Mouse (Mus musculus): ENCODE measurements at regions not wholly inside any gene's neighbourhood (a gene's known extent, or its start where the extent isn't known, plus 50 kb on each side); places are given as distances from the start of the nearest gene placed in this dataset.

- H3K79me2 ChIP-seq (replicated peaks; ENCODE audit: control insufficient read depth, extremely low read depth, insufficient read depth, poor library complexity, severe bottlenecking), result no peaks in the 10 kb centered on the region
- TF ChIP-seq CHD2 (IDR thresholded peaks at IDR 0.05; ENCODE audit: low read length) (no peak), CHD1 (IDR thresholded peaks at IDR 0.05; ENCODE audit: low read depth, low read length) (no peak), ELF1 (IDR thresholded peaks at IDR 0.05; ENCODE audit: low read depth, low read length) (no peak), PAX5 (IDR thresholded peaks at IDR 0.05; ENCODE audit: low read length) (no peak), NELFE (IDR thresholded peaks at IDR 0.05; ENCODE audit: low read depth, low read length) (no peak), MXI1 (IDR thresholded peaks at IDR 0.05; ENCODE audit: low read depth, low read length) (no peak), ETS1 (conservative IDR thresholded peaks at IDR 0.05; ENCODE audit: low read depth, low read length) (no peak), KAT2A (IDR thresholded peaks at IDR 0.05; ENCODE audit: insufficient replicate concordance, low read length) (no peak), SIN3A (IDR thresholded peaks at IDR 0.05; ENCODE audit: low read length) (no peak)
- H3K4me1 ChIP-seq (ENCODE audit: control insufficient read depth in 1 of 2, insufficient read depth in 2 of 2), result peaks cover 12 to 46% of the 10 kb centered on the region in 2 experiments
- H3K36me3 ChIP-seq (replicated peaks in 1 of 2; ENCODE audit: control insufficient read depth in 1 of 2, insufficient read depth in 1 of 2, low read length in 1 of 2), result no peaks in the 10 kb centered on the region
- dilution Hi-C loops (cut with MboI; ENCODE audit: extremely low pct_ligation_motif_present, extremely low pct_unique_long_range_greater_than_20kb, low sequenced_read_pairs) (no loop called here), in situ Hi-C loops (cut with MboI; ENCODE audit: low pct_ligation_motif_present, low pct_unique_long_range_greater_than_20kb, low sequenced_read_pairs) (no loop called here)
- no peaks in the 10 kb centered on the region for H3K9me3 ChIP-seq (replicated peaks; ENCODE audit: low read length)
- H3K4me2 ChIP-seq (ENCODE audit: insufficient read depth, low read depth, poor library complexity, severe bottlenecking), result no peak overlapping the region
- H3K9ac ChIP-seq (ENCODE audit: insufficient read depth, low read depth), result no peak overlapping the region
- no peak for DNase-seq (ENCODE audit: extremely low read depth)
- H3K27me3 ChIP-seq (replicated peaks), result no peaks in the 10 kb centered on the region
- no peak overlapping the region for H3K4me3 ChIP-seq (replicated peaks in 1 of 3; ENCODE audit: low read depth in 2 of 3, low read length in 2 of 3, poor library complexity in 1 of 3)
- no peak overlapping the region for H3K27ac ChIP-seq (ENCODE audit: insufficient read depth, low read depth)
Observed at GRCm38 (mm10) chr11:31754416-31754815, 82.7 kb upstream of the Bod1 start.

DNA sequence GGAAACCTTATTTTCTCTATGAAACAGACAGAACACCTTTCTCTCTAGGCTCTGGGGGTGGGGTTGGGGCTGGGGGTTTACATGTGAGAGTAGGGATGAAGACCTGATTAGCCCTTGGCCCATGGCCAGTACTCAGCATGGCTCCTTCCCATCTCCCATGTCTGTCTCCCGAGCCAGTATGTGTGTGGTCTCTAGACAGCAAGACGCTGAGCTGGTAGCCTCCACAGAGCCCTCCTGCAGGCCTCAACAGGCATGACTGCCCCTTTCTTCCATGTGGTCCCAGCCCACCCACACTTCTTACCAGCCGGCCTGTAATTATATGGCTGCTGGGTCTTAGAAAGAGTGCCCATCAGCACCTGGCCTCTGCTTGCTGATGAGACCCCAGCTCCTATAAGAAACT, 84.2 kb upstream of the Bod1 start:
- H3K27ac ChIP-seq (ENCODE audit: insufficient read depth, low read depth), result no peak overlapping the region
- no peak for DNase-seq (ENCODE audit: extremely low read depth)
- no peak for TF ChIP-seq PAX5 (IDR thresholded peaks at IDR 0.05; ENCODE audit: low read length)
- dilution Hi-C loops (cut with MboI; ENCODE audit: extremely low pct_ligation_motif_present, extremely low pct_unique_long_range_greater_than_20kb, low sequenced_read_pairs) (no loop called here), in situ Hi-C loops (cut with MboI; ENCODE audit: low pct_ligation_motif_present, low pct_unique_long_range_greater_than_20kb, low sequenced_read_pairs) (no loop called here)
- no peak overlapping the region for H3K4me3 ChIP-seq (replicated peaks in 1 of 3; ENCODE audit: low read depth in 2 of 3, low read length in 2 of 3, poor library complexity in 1 of 3)
- no peaks in the 10 kb centered on the region for H3K79me2 ChIP-seq (replicated peaks; ENCODE audit: control insufficient read depth, extremely low read depth, insufficient read depth, poor library complexity, severe bottlenecking)
- H3K36me3 ChIP-seq (replicated peaks in 1 of 2; ENCODE audit: control insufficient read depth in 1 of 2, insufficient read depth in 1 of 2, low read length in 1 of 2), result no peaks in the 10 kb centered on the region
- no peak overlapping the region for H3K4me2 ChIP-seq (ENCODE audit: insufficient read depth, low read depth, poor library complexity, severe bottlenecking)
- peaks cover 23 to 61% of the 10 kb centered on the region in 2 experiments for H3K4me1 ChIP-seq (ENCODE audit: control insufficient read depth in 1 of 2, insufficient read depth in 2 of 2)
- no peaks in the 10 kb centered on the region for H3K9me3 ChIP-seq (replicated peaks; ENCODE audit: low read length)
- no peak overlapping the region for H3K9ac ChIP-seq (ENCODE audit: insufficient read depth, low read depth)
- H3K27me3 ChIP-seq (replicated peaks), result no peaks in the 10 kb centered on the region

GRCm38 (mm10) chr11:31756355-31757145, 84.9 kb upstream of the Bod1 start:
- in situ Hi-C loops (cut with MboI; ENCODE audit: low pct_ligation_motif_present, low pct_unique_long_range_greater_than_20kb, low sequenced_read_pairs), result no loop called here
- dilution Hi-C loops (cut with MboI; ENCODE audit: extremely low pct_ligation_motif_present, extremely low pct_unique_long_range_greater_than_20kb, low sequenced_read_pairs), result no loop called here

More at GRCm38 (mm10) chr11:31756355-31757145, 84.9 kb upstream of the Bod1 start:
- H3K4me3 ChIP-seq (replicated peaks in 1 of 3; ENCODE audit: low read depth in 2 of 3, low read length in 2 of 3, poor library complexity in 1 of 3), result no peak overlapping the region
- no peak overlapping the region for H3K27ac ChIP-seq (ENCODE audit: insufficient read depth, low read depth)
- H3K79me2 ChIP-seq (replicated peaks; ENCODE audit: control insufficient read depth, extremely low read depth, insufficient read depth, poor library complexity, severe bottlenecking), result no peaks in the 10 kb centered on the region
- no peaks in the 10 kb centered on the region for H3K9me3 ChIP-seq (replicated peaks; ENCODE audit: low read length)
- peaks cover 23 to 68% of the 10 kb centered on the region in 2 experiments for H3K4me1 ChIP-seq (ENCODE audit: control insufficient read depth in 1 of 2, insufficient read depth in 2 of 2)
- H3K27me3 ChIP-seq (replicated peaks), result no peaks in the 10 kb centered on the region
- H3K4me2 ChIP-seq (ENCODE audit: insufficient read depth, low read depth, poor library complexity, severe bottlenecking), result no peak overlapping the region
- no peaks in the 10 kb centered on the region for H3K36me3 ChIP-seq (replicated peaks in 1 of 2; ENCODE audit: control insufficient read depth in 1 of 2, insufficient read depth in 1 of 2, low read length in 1 of 2)
- TF ChIP-seq ZC3H11A (IDR thresholded peaks at IDR 0.05; ENCODE audit: low read depth, low read length), result no peak
- TF ChIP-seq RCOR1 (conservative IDR thresholded peaks at IDR 0.05; ENCODE audit: low read depth, low read length), result no peak
- TF ChIP-seq ELF1 (IDR thresholded peaks at IDR 0.05; ENCODE audit: low read depth, low read length), result no peak
- TF ChIP-seq SIN3A (IDR thresholded peaks at IDR 0.05; ENCODE audit: low read length), result no peak
- TF ChIP-seq TCF12 (IDR thresholded peaks at IDR 0.05; ENCODE audit: low read depth, low read length), result no peak
- no peak for TF ChIP-seq BHLHE40 (IDR thresholded peaks at IDR 0.05; ENCODE audit: low read depth, low read length)
- no peak for TF ChIP-seq CHD1 (IDR thresholded peaks at IDR 0.05; ENCODE audit: low read depth, low read length)
- TF ChIP-seq MAX (IDR thresholded peaks at IDR 0.05; ENCODE audit: low read length), result no peak
- no peak for TF ChIP-seq ETS1 (conservative IDR thresholded peaks at IDR 0.05; ENCODE audit: low read depth, low read length)
- no peak for TF ChIP-seq NELFE (IDR thresholded peaks at IDR 0.05; ENCODE audit: low read depth, low read length)
- TF ChIP-seq MXI1 (IDR thresholded peaks at IDR 0.05; ENCODE audit: low read depth, low read length), result no peak
- no peak for TF ChIP-seq POLR2A (IDR thresholded peaks at IDR 0.05; ENCODE audit: low read depth, low read length)
- TF ChIP-seq ZMIZ1 (IDR thresholded peaks at IDR 0.05; ENCODE audit: low read depth, low read length), result no peak
- TF ChIP-seq ZNF384 (IDR thresholded peaks at IDR 0.05; ENCODE audit: low read depth, low read length), result no peak
- TF ChIP-seq EP300 (IDR thresholded peaks at IDR 0.05; ENCODE audit: low read length), result no peak
- H3K9ac ChIP-seq (ENCODE audit: insufficient read depth, low read depth), result no peak overlapping the region
- DNase-seq (ENCODE audit: extremely low read depth), result no peak

Data from CH12.LX (cell line).